Mouse (Mus musculus): Measurements from ENCODE around the gene Mettl25. TPM values are rescaled to one million over a fixed set of nuclear protein-coding genes. Genes with fewer than 3 reads are reported as not detected.

The Mettl25 gene
- polyA plus RNA-seq, 1 experiment from 2014 or later = 12.0 TPM

DNA sequence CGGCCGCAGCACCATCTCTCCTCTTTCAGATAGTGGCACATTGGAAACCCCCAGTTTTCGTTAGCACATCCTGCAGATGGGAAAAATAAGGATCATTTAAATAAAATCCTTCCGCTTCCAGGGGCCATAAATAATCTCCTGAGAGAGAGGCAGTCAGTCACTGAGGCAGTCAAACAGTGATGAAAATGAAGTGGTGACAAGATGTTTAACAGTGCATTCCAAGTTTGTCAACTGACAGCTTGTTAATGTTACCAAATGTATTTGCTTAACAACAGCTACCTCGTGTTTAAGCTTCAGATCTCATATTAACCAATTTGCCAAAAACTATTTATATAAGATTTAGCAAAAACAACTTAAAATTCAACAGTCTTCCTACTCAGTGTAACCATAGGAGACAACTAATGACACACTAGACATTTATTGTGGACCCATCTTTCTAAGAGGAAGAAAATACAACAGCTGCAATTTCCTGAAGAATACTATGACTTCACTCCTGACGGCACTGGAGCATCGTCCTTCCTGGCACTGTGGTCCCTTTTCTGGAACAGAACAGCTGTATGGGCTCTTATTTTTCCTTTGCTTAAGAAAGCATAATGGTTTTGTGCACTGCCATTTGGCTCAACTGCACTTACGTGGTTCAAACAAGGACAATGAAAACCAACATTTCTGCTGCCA lies 43.8 kb downstream of the Mettl25 start:
- no peak for ATAC-seq (ENCODE audit: insufficient number of reproducible peaks, low FRiP score, low TSS enrichment, low read depth)

DNA sequence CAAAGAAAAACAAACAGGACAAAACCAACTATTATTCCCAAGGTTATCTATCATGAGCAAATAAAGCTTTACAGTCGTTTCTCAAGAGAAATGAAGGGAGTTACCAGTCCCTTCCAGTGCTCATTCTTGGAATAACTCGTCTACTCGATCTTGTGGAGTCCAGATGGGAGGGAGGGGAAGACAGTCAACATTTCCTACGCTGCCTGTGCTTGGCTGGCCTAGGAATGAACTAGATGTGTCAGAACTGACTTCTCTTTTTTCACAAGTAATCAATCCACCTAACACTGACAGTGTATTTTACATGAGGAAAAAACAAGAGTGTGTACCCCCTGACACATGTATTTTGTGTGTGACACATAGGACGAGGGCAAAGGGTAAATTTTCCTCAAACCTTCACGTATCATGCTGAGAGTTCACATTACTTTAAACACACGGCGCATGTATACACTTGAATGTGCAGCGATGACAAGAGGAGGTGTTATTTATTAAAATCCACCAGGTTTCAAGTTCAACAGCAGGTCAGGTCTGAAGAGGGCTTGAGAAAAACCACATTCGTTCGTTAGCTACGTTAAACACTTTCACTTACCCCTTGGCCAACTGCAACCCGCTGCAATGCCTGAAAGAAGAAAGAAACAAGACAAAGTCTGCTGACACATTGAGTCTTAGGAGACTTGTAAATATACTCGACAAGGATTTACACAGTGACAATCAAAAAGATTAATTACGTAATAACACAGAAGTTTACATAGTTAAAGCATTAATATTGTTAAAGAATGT lies 47.2 kb downstream of the Mettl25 start:
- Histone ChIP-seq H3K4me3 (replicated peaks) (no peak overlapping the region), H3K27me3 (no peaks in the 10 kb centered on the region), H3K9me3 (replicated peaks) (no peaks in the 10 kb centered on the region), H3K4me1 (no peaks in the 10 kb centered on the region), H3K36me3 (no peaks in the 10 kb centered on the region; the same call in 1 of the 2 replicates), H3K4me2 (replicated peaks) (no peak overlapping the region), H3K27ac (replicated peaks) (no peak overlapping the region), H3K9ac (no peak overlapping the region)
- ATAC-seq (ENCODE audit: insufficient number of reproducible peaks, low FRiP score, low TSS enrichment, low read depth) = no peak
- WGBS = 71% methylated on average over 15 of the region's 15 CpGs

More for the DNA sequence above, 43.8 kb downstream of the Mettl25 start:
- H3K27ac ChIP-seq (replicated peaks) = no peak overlapping the region
- WGBS = 68% methylated on average over 8 of the region's 8 CpGs
- H3K9me3 ChIP-seq (replicated peaks) = no peaks in the 10 kb centered on the region
- H3K9ac ChIP-seq = no peak overlapping the region
- no peaks in the 10 kb centered on the region for H3K27me3 ChIP-seq
- no peak overlapping the region for H3K4me3 ChIP-seq (replicated peaks)
- H3K4me2 ChIP-seq (replicated peaks) = no peak overlapping the region
- H3K36me3 ChIP-seq = no peaks in the 10 kb centered on the region; the same call in 1 of the 2 replicates
- no peaks in the 10 kb centered on the region for H3K4me1 ChIP-seq

DNA sequence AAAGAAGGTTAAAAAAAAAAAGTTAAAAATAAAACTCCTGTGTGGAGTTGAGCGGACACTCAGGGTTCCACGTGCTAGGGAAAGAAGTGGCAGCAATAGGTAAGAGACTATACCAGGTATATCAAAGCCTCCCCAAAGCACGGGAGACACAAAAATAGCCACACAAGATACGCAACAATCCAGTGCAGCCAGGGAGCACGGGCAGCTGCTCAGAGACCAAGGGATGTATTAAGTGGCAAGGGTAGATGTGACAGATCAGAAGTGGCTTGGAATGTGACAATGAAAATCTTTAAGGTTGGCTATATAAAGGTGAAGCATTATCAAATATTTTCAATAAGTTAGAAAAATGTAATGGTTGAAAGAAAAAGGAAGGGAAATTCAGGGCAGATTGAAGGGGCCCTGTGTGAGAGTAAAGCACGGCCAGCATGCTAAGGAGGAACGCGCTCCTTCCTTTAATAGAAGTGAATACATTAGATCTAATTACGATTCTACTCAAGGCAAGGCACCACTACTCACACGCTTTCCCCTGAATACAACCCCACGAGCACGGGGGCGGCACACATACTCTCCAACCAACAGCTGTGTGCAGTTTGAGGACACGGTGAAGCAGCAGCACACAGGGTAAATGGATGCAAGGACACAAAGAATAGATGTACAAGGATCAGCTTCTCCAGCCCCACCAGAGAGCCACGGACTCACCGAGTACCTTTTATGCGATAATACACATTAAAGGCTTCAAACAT lies 52.3 kb downstream of the Mettl25 start:
- WGBS = 87% methylated on average over 17 of the region's 17 CpGs
- H3K4me1 ChIP-seq = no peaks in the 10 kb centered on the region
- H3K36me3 ChIP-seq = no peaks in the 10 kb centered on the region
- no peak overlapping the region for H3K27ac ChIP-seq (replicated peaks)
- H3K9me3 ChIP-seq (replicated peaks) = no peaks in the 10 kb centered on the region
- no peak overlapping the region for H3K9ac ChIP-seq
- no peaks in the 10 kb centered on the region for H3K27me3 ChIP-seq
- no peak overlapping the region for H3K4me2 ChIP-seq (replicated peaks)
- ATAC-seq (ENCODE audit: insufficient number of reproducible peaks, low FRiP score, low TSS enrichment, low read depth) = no peak
- no peak overlapping the region for H3K4me3 ChIP-seq (replicated peaks)

DNA sequence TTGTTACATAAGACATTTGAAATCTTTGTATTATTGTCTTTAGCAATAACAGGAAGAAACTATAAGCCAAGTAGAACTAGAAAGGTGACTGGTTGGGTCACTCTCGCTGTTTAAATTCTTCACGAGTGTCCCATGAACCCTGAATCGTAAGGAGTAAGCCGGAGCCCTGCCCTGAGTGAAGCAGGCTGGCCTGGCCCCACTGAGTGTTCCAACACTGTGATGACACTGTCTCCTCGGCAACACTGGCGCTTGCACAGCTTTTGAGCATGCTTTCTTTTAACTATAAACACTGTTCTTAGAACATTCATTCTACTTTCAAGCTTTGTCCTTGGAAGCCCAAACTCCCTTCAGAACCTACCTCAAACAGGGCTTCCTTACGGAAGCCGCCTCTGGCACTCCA lies 57.4 kb downstream of the Mettl25 start:
- no peak for ATAC-seq (ENCODE audit: insufficient number of reproducible peaks, low FRiP score, low TSS enrichment, low read depth)
- Histone ChIP-seq H3K27me3 (no peaks in the 10 kb centered on the region), H3K4me1 (no peaks in the 10 kb centered on the region), H3K27ac (replicated peaks) (no peak overlapping the region), H3K4me3 (replicated peaks) (no peak overlapping the region), H3K9me3 (replicated peaks) (no peaks in the 10 kb centered on the region), H3K9ac (no peak overlapping the region), H3K36me3 (no peaks in the 10 kb centered on the region), H3K4me2 (replicated peaks) (no peak overlapping the region)
- WGBS = 82% methylated on average over 8 of the region's 8 CpGs

DNA sequence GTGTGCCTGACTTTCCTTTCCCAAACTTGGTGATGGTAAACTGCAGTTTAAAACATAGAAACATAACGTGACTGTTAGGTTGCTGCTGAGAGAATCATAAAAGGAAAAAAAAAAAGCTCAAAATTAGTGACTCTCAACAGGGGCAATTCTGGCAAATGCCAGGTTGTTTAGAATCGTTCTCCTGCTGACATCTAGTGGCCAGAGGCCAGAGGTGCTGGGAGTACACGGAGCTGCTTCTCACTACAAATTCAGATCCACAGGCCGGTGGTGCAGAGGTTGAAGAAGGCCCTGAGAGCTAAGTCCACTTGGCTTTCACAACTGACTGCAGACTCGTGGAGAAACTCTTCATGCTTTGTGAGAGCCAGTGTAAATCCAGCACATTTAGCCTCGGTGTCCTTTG lies 66.8 kb downstream of the Mettl25 start:
- Histone ChIP-seq H3K27ac (replicated peaks) (no peak overlapping the region), H3K9me3 (replicated peaks) (no peaks in the 10 kb centered on the region), H3K4me3 (replicated peaks) (no peak overlapping the region), H3K4me1 (no peaks in the 10 kb centered on the region), H3K4me2 (replicated peaks) (no peak overlapping the region), H3K36me3 (no peaks in the 10 kb centered on the region), H3K27me3 (no peaks in the 10 kb centered on the region), H3K9ac (no peak overlapping the region)
- ATAC-seq (ENCODE audit: insufficient number of reproducible peaks, low FRiP score, low TSS enrichment, low read depth) = no peak
- WGBS = 16% methylated on average over 6 of the region's 6 CpGs

DNA sequence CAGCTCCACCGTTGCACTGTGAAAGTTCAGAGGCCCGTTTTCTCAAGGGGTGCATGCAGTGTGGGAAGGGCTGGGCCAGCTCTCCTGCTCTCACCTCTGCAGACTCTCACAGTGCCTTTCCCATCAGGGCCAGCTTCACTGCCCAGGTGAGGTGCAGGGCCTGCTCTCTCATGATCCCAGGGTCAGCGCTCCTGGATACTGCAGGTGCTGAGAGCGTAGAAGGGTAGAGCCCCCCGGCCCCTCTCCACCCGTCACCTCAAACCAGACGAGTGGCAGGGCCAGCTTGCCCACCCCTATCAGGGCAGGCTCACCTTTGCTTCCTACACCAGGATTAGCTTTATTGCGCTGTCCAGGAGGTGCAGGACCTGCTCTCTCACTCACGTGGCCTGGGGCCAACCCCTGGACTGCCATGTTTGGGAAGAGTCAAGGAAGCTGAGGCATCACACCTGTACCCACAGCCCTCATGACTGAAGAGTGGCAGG lies 68.3 kb downstream of the Mettl25 start:
- H3K36me3 ChIP-seq = no peaks in the 10 kb centered on the region
- H3K4me2 ChIP-seq (replicated peaks) = no peak overlapping the region
- WGBS = 85% methylated on average over 9 of the region's 9 CpGs
- H3K9ac ChIP-seq = no peak overlapping the region
- H3K4me3 ChIP-seq (replicated peaks) = no peak overlapping the region
- no peaks in the 10 kb centered on the region for H3K4me1 ChIP-seq
- no peak overlapping the region for H3K27ac ChIP-seq (replicated peaks)
- H3K27me3 ChIP-seq = no peaks in the 10 kb centered on the region
- ATAC-seq (ENCODE audit: insufficient number of reproducible peaks, low FRiP score, low TSS enrichment, low read depth) = no peak
- no peaks in the 10 kb centered on the region for H3K9me3 ChIP-seq (replicated peaks)

DNA sequence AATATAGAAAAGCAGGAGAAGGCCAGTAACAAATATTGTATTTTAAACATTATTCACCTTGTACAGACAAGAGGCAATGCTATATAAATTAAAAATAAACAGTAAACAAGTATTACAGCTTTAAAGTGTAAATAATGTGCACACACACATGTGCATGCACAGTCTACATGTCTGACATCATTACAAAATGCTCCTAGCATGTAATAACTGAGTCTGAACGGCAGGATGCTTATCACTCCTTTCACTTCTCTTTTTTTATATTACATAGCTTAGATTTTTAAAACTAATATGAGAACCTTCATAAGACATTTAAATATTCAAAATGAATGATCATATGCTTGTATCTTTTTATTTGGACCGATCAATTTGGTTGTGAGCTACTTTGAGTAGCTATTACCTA lies 77.2 kb downstream of the Mettl25 start:
- H3K27ac ChIP-seq (replicated peaks) = no peak overlapping the region
- no peak overlapping the region for H3K4me3 ChIP-seq (replicated peaks)
- 88% methylated on average over 2 of the region's 2 CpGs for WGBS
- H3K27me3 ChIP-seq = no peaks in the 10 kb centered on the region
- ATAC-seq (ENCODE audit: insufficient number of reproducible peaks, low FRiP score, low TSS enrichment, low read depth) = no peak
- no peaks in the 10 kb centered on the region for H3K4me1 ChIP-seq
- no peak overlapping the region for H3K4me2 ChIP-seq (replicated peaks)
- no peak overlapping the region for H3K9ac ChIP-seq
- no peaks in the 10 kb centered on the region for H3K36me3 ChIP-seq
- H3K9me3 ChIP-seq (replicated peaks) = no peaks in the 10 kb centered on the region

DNA sequence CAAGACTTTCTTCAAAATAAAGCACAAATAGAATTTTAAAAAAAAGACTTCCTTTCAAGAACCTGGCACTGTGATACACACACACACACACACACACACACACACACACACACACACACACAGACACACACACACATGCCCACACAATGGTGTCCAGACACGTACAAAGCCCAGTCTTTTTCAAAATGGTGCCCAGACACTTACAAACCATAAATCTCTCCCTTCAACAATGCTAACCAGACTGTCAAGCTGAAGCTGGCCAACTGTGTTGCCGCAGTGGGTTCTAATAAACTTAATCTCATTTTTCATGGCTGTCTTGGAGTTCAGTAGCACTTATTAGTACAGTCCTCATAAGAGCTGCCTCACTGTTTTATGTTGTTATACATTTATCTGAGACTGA lies 80.7 kb downstream of the Mettl25 start:
- no peaks in the 10 kb centered on the region for H3K36me3 ChIP-seq
- H3K4me3 ChIP-seq (replicated peaks) = no peak overlapping the region
- H3K27ac ChIP-seq (replicated peaks) = no peak overlapping the region
- no peaks in the 10 kb centered on the region for H3K4me1 ChIP-seq
- no peak overlapping the region for H3K4me2 ChIP-seq (replicated peaks)
- ATAC-seq (ENCODE audit: insufficient number of reproducible peaks, low FRiP score, low TSS enrichment, low read depth) = no peak
- WGBS = 73% methylated on average over 2 of the region's 2 CpGs
- no peak overlapping the region for H3K9ac ChIP-seq
- no peaks in the 10 kb centered on the region for H3K27me3 ChIP-seq
- no peaks in the 10 kb centered on the region for H3K9me3 ChIP-seq (replicated peaks)

DNA sequence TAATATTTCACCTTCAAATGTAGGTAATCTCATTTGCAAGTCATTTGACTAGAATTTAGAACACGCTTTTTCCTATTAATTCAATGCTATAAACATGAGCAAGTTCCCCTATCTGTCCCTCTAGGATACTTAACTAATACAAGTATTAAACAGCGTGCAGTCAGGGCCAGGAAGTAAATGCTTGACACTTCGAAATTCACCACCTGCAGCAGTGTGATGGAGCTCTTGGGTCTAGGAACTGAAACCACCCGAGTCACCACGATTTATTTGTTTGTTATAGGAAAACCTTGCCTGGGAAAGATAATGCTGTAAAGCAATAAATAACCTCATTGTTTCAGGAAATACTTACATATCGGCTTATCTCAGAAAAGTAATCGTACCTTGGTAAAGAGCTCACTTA lies 81.1 kb downstream of the Mettl25 start:
- Histone ChIP-seq H3K36me3 (no peaks in the 10 kb centered on the region), H3K27me3 (no peaks in the 10 kb centered on the region), H3K4me1 (no peaks in the 10 kb centered on the region), H3K4me2 (replicated peaks) (no peak overlapping the region), H3K27ac (replicated peaks) (no peak overlapping the region), H3K9me3 (replicated peaks) (no peaks in the 10 kb centered on the region), H3K4me3 (replicated peaks) (no peak overlapping the region), H3K9ac (no peak overlapping the region)
- no peak for ATAC-seq (ENCODE audit: insufficient number of reproducible peaks, low FRiP score, low TSS enrichment, low read depth)
- 82% methylated on average over 7 of the region's 7 CpGs for WGBS

DNA sequence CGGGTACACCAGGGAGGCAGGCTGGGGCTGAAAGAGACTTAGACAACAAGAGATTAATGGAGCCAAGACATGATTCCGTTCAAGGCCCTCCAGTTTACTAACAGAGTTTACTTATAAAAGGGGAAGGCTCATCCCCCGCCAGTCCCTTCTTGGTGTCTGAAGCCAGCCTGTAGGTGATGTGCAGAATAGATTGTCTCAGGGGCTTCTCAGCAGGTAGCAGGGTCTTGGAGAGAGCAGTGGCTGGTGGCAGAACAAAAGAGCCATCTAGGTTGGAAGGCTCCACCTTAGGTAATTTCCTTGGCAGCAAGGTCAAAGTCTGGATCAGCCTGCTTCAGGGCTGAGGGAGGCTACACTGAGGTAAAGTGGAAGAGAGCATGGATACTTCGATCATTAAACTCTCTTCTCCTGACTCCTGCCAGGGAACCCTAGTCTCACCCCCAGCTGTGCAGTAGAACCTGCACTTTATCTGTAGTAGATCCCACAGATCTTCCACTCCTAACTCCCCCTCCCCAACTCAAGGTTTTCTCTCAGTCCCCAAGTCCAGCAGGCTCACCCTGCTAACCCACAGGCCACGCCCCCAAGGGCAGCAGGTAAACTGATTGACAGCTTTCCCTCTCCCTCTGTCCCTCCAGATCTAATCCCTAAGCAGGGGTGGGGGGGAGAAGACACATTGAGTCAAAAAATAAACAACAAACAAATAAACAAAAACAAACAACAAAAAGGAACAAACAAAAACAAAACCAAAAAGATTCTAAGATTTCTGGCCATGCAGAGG lies 87.2 kb downstream of the Mettl25 start:
- H3K4me1 ChIP-seq = no peaks in the 10 kb centered on the region
- no peaks in the 10 kb centered on the region for H3K36me3 ChIP-seq
- H3K27me3 ChIP-seq = no peaks in the 10 kb centered on the region
- no peak overlapping the region for H3K4me2 ChIP-seq (replicated peaks)
- no peak overlapping the region for H3K27ac ChIP-seq (replicated peaks)
- no peak overlapping the region for H3K9ac ChIP-seq
- H3K4me3 ChIP-seq (replicated peaks) = no peak overlapping the region
- no peaks in the 10 kb centered on the region for H3K9me3 ChIP-seq (replicated peaks)
- WGBS = 79% methylated on average over 5 of the region's 5 CpGs
- no peak for ATAC-seq (ENCODE audit: insufficient number of reproducible peaks, low FRiP score, low TSS enrichment, low read depth)

DNA sequence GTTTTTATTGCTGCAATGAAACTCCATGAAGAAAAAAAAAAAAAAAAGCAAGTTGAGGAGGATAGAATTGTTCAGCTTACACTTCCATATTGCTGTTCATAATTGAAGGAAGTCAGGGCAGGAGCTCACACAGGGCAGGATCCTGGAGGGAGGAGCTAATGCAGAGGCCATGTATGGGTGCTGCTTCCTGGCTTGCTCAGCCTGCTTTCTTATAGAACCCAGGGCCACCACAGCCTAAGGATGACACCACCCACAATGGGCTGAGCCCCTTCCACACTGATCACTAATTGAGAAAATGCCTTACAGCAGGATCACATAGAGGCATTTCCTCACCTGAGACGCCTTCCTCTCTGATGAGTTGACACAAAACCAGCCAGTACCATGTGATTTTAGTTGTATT lies 95.2 kb downstream of the Mettl25 start:
- Histone ChIP-seq H3K4me2 (replicated peaks) (no peak overlapping the region), H3K9ac (no peak overlapping the region), H3K9me3 (replicated peaks) (no peaks in the 10 kb centered on the region), H3K4me1 (no peaks in the 10 kb centered on the region), H3K27ac (replicated peaks) (no peak overlapping the region), H3K4me3 (replicated peaks) (no peak overlapping the region), H3K36me3 (no peaks in the 10 kb centered on the region), H3K27me3 (no peaks in the 10 kb centered on the region)
- no peak for ATAC-seq (ENCODE audit: insufficient number of reproducible peaks, low FRiP score, low TSS enrichment, low read depth)
- 71% methylated on average over 1 of the region's 1 CpGs for WGBS

Measured in embryonic facial prominence, embryonic 15.5 days (tissue).